Mouse (Mus musculus) lung, postnatal 36 days (tissue): ENCODE data around the gene Zfp282.
A peak's percentile ranks its signal among the peaks of the same experiment; 100 is the strongest.
"Not testable (repeated sequence)": the region's sequence is repeated elsewhere in the genome, so short reads cannot be mapped to it uniquely, and the experiment has no call there.

Experiments used
- DNase-seq: peaks from one replicate; pipeline ENCODE4 v3.0.0; 2022; ENCODE audit warnings: mixed read lengths

Zfp282 gene

GRCm38 (mm10) chr6:47877058-47877457 lies at the start of gene Zfp282:
Gene Zfp282 (plus strand): TSS chr6:47877204.
- DNase-seq = no peak

- no peak for DNase-seq
Observed at GRCm38 (mm10) chr6:47827462-47827861, 49.5 kb upstream of the Zfp282 start.

- DNase-seq = peak; percentile 46
Observed at GRCm38 (mm10) chr6:47828950-47829349, 48.1 kb upstream of the Zfp282 start.

- DNase-seq = peak; percentile 94
Observed at GRCm38 (mm10) chr6:47830104-47831078, 46.6 kb upstream of the Zfp282 start, which contains the start of gene Zfp786. Gene Zfp786 (minus strand): TSS chr6:47830867.

- no peak for DNase-seq
Observed at GRCm38 (mm10) chr6:47832220-47832619, 44.8 kb upstream of the Zfp282 start.

GRCm38 (mm10) chr6:47835482-47835983 lies 41.5 kb upstream of the Zfp282 start, which contains the start of gene Zfp398:
Gene Zfp398 (plus strand): TSS chr6:47835661.
- peak; percentile 95 for DNase-seq

- peak; percentile 44 for DNase-seq
Observed at GRCm38 (mm10) chr6:47835984-47836521, 41.0 kb upstream of the Zfp282 start.

GRCm38 (mm10) chr6:47837630-47838029 lies 39.4 kb upstream of the Zfp282 start:
- no peak for DNase-seq

- no peak for DNase-seq
Observed at GRCm38 (mm10) chr6:47841077-47841476, 35.9 kb upstream of the Zfp282 start.

GRCm38 (mm10) chr6:47841831-47842230 lies 35.2 kb upstream of the Zfp282 start:
- no peak for DNase-seq

GRCm38 (mm10) chr6:47842337-47842736 lies 34.7 kb upstream of the Zfp282 start:
- DNase-seq = no peak

GRCm38 (mm10) chr6:47845779-47846178 lies 31.2 kb upstream of the Zfp282 start:
- no peak for DNase-seq

GRCm38 (mm10) chr6:47857241-47857640 lies 19.8 kb upstream of the Zfp282 start:
- no peak for DNase-seq

- not testable (repeated sequence) for DNase-seq
Observed at GRCm38 (mm10) chr6:47857729-47858128, 19.3 kb upstream of the Zfp282 start.

GRCm38 (mm10) chr6:47872266-47872665 lies 4.7 kb upstream of the Zfp282 start:
- no peak for DNase-seq

GRCm38 (mm10) chr6:47877461-47878132 lies 593 bp downstream of the Zfp282 start:
- DNase-seq = peak; percentile 92

- peak; percentile 9 for DNase-seq
Observed at GRCm38 (mm10) chr6:47878133-47878514, 1.1 kb downstream of the Zfp282 start.

- no peak for DNase-seq
Observed at GRCm38 (mm10) chr6:47878593-47878992, 1.6 kb downstream of the Zfp282 start.

GRCm38 (mm10) chr6:47879049-47879716 lies 2.2 kb downstream of the Zfp282 start:
- no peak for DNase-seq

- DNase-seq = no peak
Observed at GRCm38 (mm10) chr6:47880166-47880565, 3.2 kb downstream of the Zfp282 start.

GRCm38 (mm10) chr6:47888812-47889383 lies 11.9 kb downstream of the Zfp282 start:
- DNase-seq = no peak

GRCm38 (mm10) chr6:47899416-47899815 lies 22.4 kb downstream of the Zfp282 start:
- no peak for DNase-seq
